Mouse (Mus musculus) MEL (cell line): ENCODE results near the gene Tmem150a. TPM values are rescaled to one million over a fixed set of nuclear protein-coding genes. Genes with fewer than 3 reads are reported as not detected.

Source experiments
- DNase-seq: peaks from one replicate; pipeline ENCODE4 v3.0.0; 2011; ENCODE audit warnings: low read depth, low spot score
- H3K27ac ChIP-seq: 2 replicates; pipeline ENCODE4 v1.5.1; 2012; ENCODE audit warnings: low read depth, mild to moderate bottlenecking, control low read depth, low read length, moderate library complexity; ENCODE audit not compliant: control insufficient read depth
- H3K27me3 ChIP-seq, 2 experiments: fragments of 150-350 bp in 1 of 2; sonication (generic) in 1 of 2; 2 replicates each; pipeline ENCODE4 v1.6.1; 2012; ENCODE audit warnings: low read length in 2 of 2, mild to moderate bottlenecking in 2 of 2, improper control_type of control experiment in 1 of 2, moderate library complexity in 1 of 2; ENCODE audit not compliant: insufficient read depth in 2 of 2, control insufficient read depth in 1 of 2
- H3K36me3 ChIP-seq, 2 experiments: 2 replicates each; pipeline ENCODE4 v1.6.1; 2012 to 2014; ENCODE audit warnings: low read length in 2 of 2, improper control_type of control experiment in 1 of 2, inconsistent platforms in 1 of 2, mild to moderate bottlenecking in 1 of 2; ENCODE audit not compliant: insufficient read depth in 2 of 2, control insufficient read depth in 1 of 2
- H3K4me1 ChIP-seq, 2 experiments: fragments of 150-350 bp in 1 of 2; sonication (generic) in 1 of 2; 2 replicates each; pipeline ENCODE4 v1.6.1; 2012; ENCODE audit warnings: low read length in 2 of 2, improper control_type of control experiment in 1 of 2, mild to moderate bottlenecking in 1 of 2; ENCODE audit not compliant: insufficient read depth in 2 of 2, control insufficient read depth in 1 of 2
- H3K4me3 ChIP-seq, 2 experiments: fragments of 150-350 bp in 1 of 2; sonication (generic) in 1 of 2; 2 replicates each; pipeline ENCODE4 v1.5.1; 2012; ENCODE audit warnings: low read depth in 2 of 2, low read length in 2 of 2, mild to moderate bottlenecking in 2 of 2, moderate library complexity in 2 of 2, control low read depth in 1 of 2, improper control_type of control experiment in 1 of 2; ENCODE audit not compliant: control insufficient read depth in 1 of 2, insufficient read depth in 1 of 2
- H3K79me2 ChIP-seq: 2 replicates; pipeline ENCODE4 v1.6.1; 2012; ENCODE audit warnings: mild to moderate bottlenecking, low read length, moderate library complexity; ENCODE audit not compliant: control insufficient read depth, poor library complexity, insufficient read depth
- H3K9ac ChIP-seq: 2 replicates; pipeline ENCODE4 v1.6.1; 2012; ENCODE audit warnings: low read depth, mild to moderate bottlenecking, control low read depth, low read length, moderate library complexity; ENCODE audit not compliant: control insufficient read depth, poor library complexity, severe bottlenecking
- H3K9me3 ChIP-seq: fragments of 150-350 bp; sonication (generic); replicated peaks from 2 replicates; pipeline ENCODE4 v1.6.1; 2012; ENCODE audit warnings: mild to moderate bottlenecking, low read length, improper control_type of control experiment, moderate library complexity; ENCODE audit not compliant: insufficient read depth
- GATA1 ChIP-seq: IDR thresholded peaks from 2 replicates; pipeline ENCODE4 v1.6.1; 2011; ENCODE audit warnings: low read depth, low read length, improper control_type of control experiment
- HCFC1 ChIP-seq: IDR thresholded peaks from 2 replicates; pipeline ENCODE4 v1.6.1; 2012; ENCODE audit warnings: low read depth, mild to moderate bottlenecking, inconsistent platforms, low read length, improper control_type of control experiment, moderate library complexity
- JUND ChIP-seq: IDR thresholded peaks from 2 replicates; pipeline ENCODE4 v1.6.1; 2011; ENCODE audit warnings: low read depth, mild to moderate bottlenecking, improper control_type of control experiment, low read length
- MAZ ChIP-seq: IDR thresholded peaks from 2 replicates; pipeline ENCODE4 v1.6.1; 2012; ENCODE audit warnings: low read depth, mild to moderate bottlenecking, inconsistent platforms, low read length, improper control_type of control experiment
- MXI1 ChIP-seq: IDR thresholded peaks from 2 replicates; pipeline ENCODE4 v1.6.1; 2011; ENCODE audit warnings: mild to moderate bottlenecking, low read depth, low read length, improper control_type of control experiment
- MYB ChIP-seq: IDR thresholded peaks from 2 replicates; pipeline ENCODE4 v1.6.1; 2011; ENCODE audit warnings: mild to moderate bottlenecking, low read depth, low read length, improper control_type of control experiment
- NRF1 ChIP-seq: IDR thresholded peaks from 2 replicates; pipeline ENCODE4 v1.6.1; 2014; ENCODE audit warnings: low read depth, mild to moderate bottlenecking, inconsistent platforms, low read length, improper control_type of control experiment, moderate library complexity; ENCODE audit not compliant: poor library complexity, insufficient read depth, severe bottlenecking
- POLR2A ChIP-seq, 2 experiments: IDR thresholded peaks; 2 replicates each; pipeline ENCODE4 v1.6.1; 2011 to 2012; ENCODE audit warnings: low read length in 2 of 2, mild to moderate bottlenecking in 2 of 2, control low read depth in 1 of 2, improper control_type of control experiment in 1 of 2, low read depth in 1 of 2, moderate library complexity in 1 of 2; ENCODE audit not compliant: control insufficient read depth in 1 of 2, insufficient read depth in 1 of 2, poor library complexity in 1 of 2
- POLR2AphosphoS2 ChIP-seq: IDR thresholded peaks from 2 replicates; pipeline ENCODE4 v1.6.1; 2011; ENCODE audit warnings: low read length, improper control_type of control experiment
- POLR2AphosphoS5 ChIP-seq: IDR thresholded peaks from 2 replicates; pipeline ENCODE4 v1.6.1; 2012; ENCODE audit warnings: low read depth, borderline replicate concordance, mild to moderate bottlenecking, inconsistent platforms, low read length, moderate library complexity, mixed read lengths
- SIN3A ChIP-seq: IDR thresholded peaks from 2 replicates; pipeline ENCODE4 v1.6.1; 2012; ENCODE audit warnings: low read length, improper control_type of control experiment, inconsistent platforms
- SMC3 ChIP-seq: IDR thresholded peaks from 2 replicates; pipeline ENCODE4 v1.6.1; 2011; ENCODE audit warnings: low read depth, low read length, improper control_type of control experiment
- TAL1 ChIP-seq: IDR thresholded peaks from 2 replicates; pipeline ENCODE4 v1.6.1; 2012; ENCODE audit warnings: mild to moderate bottlenecking, inconsistent platforms, low read length, moderate library complexity, mixed read lengths
- TBP ChIP-seq: IDR thresholded peaks from 2 replicates; pipeline ENCODE4 v1.8.0; 2011; ENCODE audit warnings: low read depth, low read length, improper control_type of control experiment
- TCF12 ChIP-seq: IDR thresholded peaks from 2 replicates; pipeline ENCODE4 v1.6.1; 2014; ENCODE audit warnings: low read depth, mild to moderate bottlenecking, inconsistent platforms, low read length, improper control_type of control experiment, moderate library complexity
- UBTF ChIP-seq: IDR thresholded peaks from 2 replicates; pipeline ENCODE4 v1.6.1; 2012; ENCODE audit warnings: low read depth, mild to moderate bottlenecking, inconsistent platforms, low read length, improper control_type of control experiment, moderate library complexity, borderline replicate concordance; ENCODE audit not compliant: insufficient read depth
- USF1 ChIP-seq: IDR thresholded peaks from 2 replicates; pipeline ENCODE4 v1.6.1; 2014; ENCODE audit warnings: low read depth, mild to moderate bottlenecking, inconsistent platforms, low read length, improper control_type of control experiment, moderate library complexity
- ZC3H11A ChIP-seq: IDR thresholded peaks from 2 replicates; pipeline ENCODE4 v1.6.1; 2012; ENCODE audit warnings: low read depth, mild to moderate bottlenecking, inconsistent platforms, low read length, improper control_type of control experiment
- ZKSCAN1 ChIP-seq: IDR thresholded peaks from 2 replicates; pipeline ENCODE4 v1.6.1; 2012; ENCODE audit warnings: low read depth, mild to moderate bottlenecking, inconsistent platforms, low read length, improper control_type of control experiment, moderate library complexity
- ZMIZ1 ChIP-seq: IDR thresholded peaks from 2 replicates; pipeline ENCODE4 v1.6.1; 2012; ENCODE audit warnings: low read depth, mild to moderate bottlenecking, inconsistent platforms, low read length, improper control_type of control experiment, moderate library complexity
- ZNF384 ChIP-seq: IDR thresholded peaks from 2 replicates; pipeline ENCODE4 v1.6.1; 2012; ENCODE audit warnings: low read depth, mild to moderate bottlenecking, inconsistent platforms, low read length, improper control_type of control experiment
- polyA plus RNA-seq, 2 experiments: library from polyadenylated mRNA; stranded (reverse) in 1 of 2; unstranded in 1 of 2; fragments of >175 nt in 1 of 2; fragments of >200 nt in 1 of 2; gene quantifications; 2 replicates each; pipeline versions ENCODE4 v1.2.1 to v1.2.4; 2012; ENCODE audit warnings: low replicate concordance in 2 of 2, low read depth in 1 of 2; ENCODE audit not compliant: insufficient read length in 2 of 2, insufficient read depth in 1 of 2, missing spikeins in 1 of 2
- total RNA-seq: library from RNA; depleted of rRNA; stranded (reverse); fragments of 300-350 nt; gene quantifications from 2 replicates; pipeline ENCODE4 v1.2.3, GENCODE M21; 2012

Tmem150a gene
- total and polyA plus RNA-seq, 3 experiments, result 0.15 to 2.5 TPM; not detected in 1

GRCm38 (mm10) chr6:72364985-72365384, 9.7 kb downstream of the Tmem150a start:
- H3K27ac ChIP-seq, result no peak overlapping the region
- peaks cover under 1 to 22% of the 10 kb centered on the region in 2 experiments; a peak in 3 of 4 replicates for H3K36me3 ChIP-seq

GRCm38 (mm10) chr6:72366304-72366703, 11.1 kb downstream of the Tmem150a start:
- Histone ChIP-seq H3K79me2 (peaks cover 8% of the 10 kb centered on the region), H3K9me3 (no peaks in the 10 kb centered on the region), H3K27ac (no peak overlapping the region), H3K36me3 (peaks cover 1 to 15% of the 10 kb centered on the region in 2 experiments; a peak in 3 of 4 replicates), H3K4me1 (peaks cover 0 to 16% of the 10 kb centered on the region in 2 experiments; a peak in 2 of 4 replicates), H3K4me3 (no peak overlapping the region), H3K27me3 (no peaks in the 10 kb centered on the region), H3K9ac (no peak overlapping the region)
- DNase-seq, result no peak
- TF ChIP-seq HCFC1 (peak; percentile 53; the same call in 1 of the 2 replicates), TCF12 (no peak), MXI1 (no peak), TAL1 (no peak), POLR2A (IDR thresholded peaks at IDR 0.05; ENCODE audit: control insufficient read depth in 1 of 2, insufficient read depth in 1 of 2, low read depth in 1 of 2, low read length in 2 of 2, poor library complexity in 1 of 2) (no peak; a peak in 1 of 4 replicates)

More at GRCm38 (mm10) chr6:72364985-72365384, 9.7 kb downstream of the Tmem150a start:
- Histone ChIP-seq H3K9me3 (no peaks in the 10 kb centered on the region), H3K27me3 (no peaks in the 10 kb centered on the region), H3K4me1 (peaks cover 0 to 27% of the 10 kb centered on the region in 2 experiments; a peak in 2 of 4 replicates), H3K79me2 (peaks cover 8% of the 10 kb centered on the region), H3K4me3 (no peak overlapping the region), H3K9ac (no peak overlapping the region)
- TF ChIP-seq USF1 (no peak), MAZ (no peak), ZC3H11A (no peak), ZNF384 (no peak), TBP (no peak), SIN3A (no peak)
- no peak for DNase-seq

- H3K9me3 ChIP-seq, result no peaks in the 10 kb centered on the region
- TF ChIP-seq MYB, result peak; percentile 26; the same call in 1 of the 2 replicates
- TF ChIP-seq UBTF, result no peak
- TF ChIP-seq JUND, result no peak
- 0 out of 2 replicates have a peak, but pooled peaks have one; percentile 14 for TF ChIP-seq SMC3
- peak; percentile 62; the same call in 1 of the 2 replicates for TF ChIP-seq POLR2AphosphoS5
- peak in 1 of 2 experiments; percentile 4; a peak in 1 of 4 replicates for TF ChIP-seq POLR2A (IDR thresholded peaks at IDR 0.05; ENCODE audit: control insufficient read depth in 1 of 2, insufficient read depth in 1 of 2, low read depth in 1 of 2, low read length in 2 of 2, poor library complexity in 1 of 2)
- TF ChIP-seq ZMIZ1, result peak; percentile 78
- no peak for TF ChIP-seq GATA1
- no peak for TF ChIP-seq NRF1
- peak; percentile 95 for TF ChIP-seq POLR2AphosphoS2
- no peak for TF ChIP-seq ZKSCAN1
- no peak for TF ChIP-seq SIN3A
- TF ChIP-seq, all 39 proteins: peak for 6
- Histone ChIP-seq H3K4me3 (no peak within 1 kb of the TSS), H3K79me2 (peaks cover 2% of the 10 kb centered on the region), H3K4me1 (peaks cover 0 to 12% of the 10 kb centered on the region in 2 experiments; a peak in 2 of 4 replicates), H3K36me3 (peaks cover 1 to 12% of the 10 kb centered on the region in 2 experiments; a peak in 3 of 4 replicates), H3K27ac (0 out of 2 replicates have a peak within 1 kb of the TSS, but pooled peaks have one; percentile 15), H3K27me3 (no peaks in the 10 kb centered on the region), H3K9ac (no peak within 1 kb of the TSS)
- DNase-seq, result no peak
These were observed 11.7 kb downstream of the Tmem150a start, which contains the start of gene Rnf181 for GRCm38 (mm10) chr6:72366844-72367443. Rnf181 (minus strand) TSS chr6:72366956.
